Mouse (Mus musculus) thymus, adult 2 months (tissue): ENCODE results near the gene Tmem178. TPM values are rescaled to one million over a fixed set of nuclear protein-coding genes. Genes with fewer than 3 reads are reported as not detected.

Source experiments
- DNase-seq: peaks from one replicate; pipeline ENCODE4 v3.0.0; 2021
- H3K27ac ChIP-seq: fragments of 200-500 bp; 2 replicates; pipeline ENCODE4 v1.5.1; 2012; ENCODE audit warnings: low read length, control low read depth; ENCODE audit not compliant: control insufficient read depth, insufficient read depth
- H3K27me3 ChIP-seq: fragments of 200-500 bp; 2 replicates; pipeline ENCODE4 v1.6.1; 2012; ENCODE audit warnings: mild to moderate bottlenecking, low read length, moderate library complexity, mixed read lengths; ENCODE audit not compliant: control insufficient read depth, insufficient read depth
- H3K36me3 ChIP-seq: fragments of 200-500 bp; 2 replicates; pipeline ENCODE4 v1.6.1; 2012; ENCODE audit warnings: mild to moderate bottlenecking, low read length, moderate library complexity; ENCODE audit not compliant: control insufficient read depth, insufficient read depth
- H3K4me1 ChIP-seq: fragments of 200-500 bp; replicated peaks from 2 replicates; pipeline ENCODE4 v1.6.1; 2012; ENCODE audit warnings: low read length; ENCODE audit not compliant: control insufficient read depth, insufficient read depth
- H3K4me3 ChIP-seq: fragments of 200-500 bp; 2 replicates; pipeline ENCODE4 v1.5.1; 2012; ENCODE audit warnings: mild to moderate bottlenecking, low read length, control low read depth, moderate library complexity; ENCODE audit not compliant: control insufficient read depth, insufficient read depth
- CTCF ChIP-seq: fragments of 200-500 bp; IDR thresholded peaks from 2 replicates; pipeline ENCODE4 v1.5.1; 2012; ENCODE audit warnings: mild to moderate bottlenecking, control low read depth, low read length, moderate library complexity, borderline replicate concordance; ENCODE audit not compliant: control insufficient read depth, poor library complexity, insufficient read depth; ENCODE audit errors: extremely low read depth
- POLR2A ChIP-seq: fragments of 200-500 bp; IDR thresholded peaks from 2 replicates; pipeline ENCODE4 v1.6.1; 2012; ENCODE audit warnings: mild to moderate bottlenecking, low read length, control low read depth, moderate library complexity; ENCODE audit not compliant: control insufficient read depth, poor library complexity, insufficient read depth; ENCODE audit errors: extremely low read depth
- WGBS: fragments of 180-500 bp; shearing (Covaris S2); methylation state at CpG from one replicate; pipeline ENCODE4 v1.1.7; 2018; 5-methylcytosine and 5-hydroxymethylcytosine counted together
- polyA plus RNA-seq: library from polyadenylated mRNA; depleted of rRNA; stranded (reverse); fragments of >200 nt; gene quantifications from 2 replicates; pipeline ENCODE4 v1.2.3, GENCODE M21; 2012

Gene Tmem178
- polyA plus RNA-seq, 1 experiment, result 0.23 TPM

GRCm38 (mm10) chr17:80952305-80952704, 7.9 kb downstream of the Tmem178 start:
- H3K36me3 ChIP-seq, result no peaks in the 10 kb centered on the region
- H3K4me1 ChIP-seq, result no peaks in the 10 kb centered on the region
- TF ChIP-seq CTCF, result no peak
- no peak for TF ChIP-seq POLR2A
- no peak for DNase-seq
- WGBS, result 81% methylated on average over 7 of the region's 7 CpGs
- no peak overlapping the region for H3K4me3 ChIP-seq
- H3K27me3 ChIP-seq, result no peaks in the 10 kb centered on the region
- no peak overlapping the region for H3K27ac ChIP-seq

GRCm38 (mm10) chr17:80955415-80955814, 11.0 kb downstream of the Tmem178 start:
- Histone ChIP-seq H3K36me3 (no peaks in the 10 kb centered on the region), H3K4me1 (no peaks in the 10 kb centered on the region), H3K4me3 (no peak overlapping the region), H3K27ac (no peak overlapping the region), H3K27me3 (no peaks in the 10 kb centered on the region)
- no peak for DNase-seq
- TF ChIP-seq POLR2A (no peak), CTCF (no peak)
- 63% methylated on average over 7 of the region's 7 CpGs for WGBS

GRCm38 (mm10) chr17:80955998-80956811, 11.8 kb downstream of the Tmem178 start:
- no peaks in the 10 kb centered on the region for H3K4me1 ChIP-seq
- H3K36me3 ChIP-seq, result no peaks in the 10 kb centered on the region
- 80% methylated on average over 10 of the region's 10 CpGs for WGBS
- no peak overlapping the region for H3K27ac ChIP-seq
- no peaks in the 10 kb centered on the region for H3K27me3 ChIP-seq
- DNase-seq, result no peak
- no peak for TF ChIP-seq CTCF
- TF ChIP-seq POLR2A, result no peak
- no peak overlapping the region for H3K4me3 ChIP-seq

GRCm38 (mm10) chr17:80958332-80958731, 13.9 kb downstream of the Tmem178 start:
- WGBS, result 95% methylated on average over 6 of the region's 6 CpGs
- H3K27ac ChIP-seq, result no peak overlapping the region
- no peak for DNase-seq
- no peaks in the 10 kb centered on the region for H3K36me3 ChIP-seq
- H3K4me1 ChIP-seq, result no peaks in the 10 kb centered on the region
- H3K4me3 ChIP-seq, result no peak overlapping the region
- TF ChIP-seq POLR2A, result no peak
- no peak for TF ChIP-seq CTCF
- H3K27me3 ChIP-seq, result no peaks in the 10 kb centered on the region

GRCm38 (mm10) chr17:80959840-80960239, 15.4 kb downstream of the Tmem178 start:
- WGBS, result 87% methylated on average over 2 of the region's 2 CpGs
- Histone ChIP-seq H3K4me3 (no peak overlapping the region), H3K36me3 (no peaks in the 10 kb centered on the region), H3K4me1 (no peaks in the 10 kb centered on the region), H3K27ac (no peak overlapping the region), H3K27me3 (no peaks in the 10 kb centered on the region)
- TF ChIP-seq POLR2A (no peak), CTCF (no peak)
- no peak for DNase-seq

- WGBS, result 89% methylated on average over 7 of the region's 7 CpGs
- no peaks in the 10 kb centered on the region for H3K4me1 ChIP-seq
- no peaks in the 10 kb centered on the region for H3K36me3 ChIP-seq
- H3K4me3 ChIP-seq, result no peak overlapping the region
- no peak for TF ChIP-seq CTCF
- TF ChIP-seq POLR2A, result no peak
- no peaks in the 10 kb centered on the region for H3K27me3 ChIP-seq
- H3K27ac ChIP-seq, result no peak overlapping the region
- no peak for DNase-seq
Observed at GRCm38 (mm10) chr17:80967475-80967874, 23.0 kb downstream of the Tmem178 start.

- no peaks in the 10 kb centered on the region for H3K36me3 ChIP-seq
- no peaks in the 10 kb centered on the region for H3K27me3 ChIP-seq
- DNase-seq, result no peak
- no peak overlapping the region for H3K4me3 ChIP-seq
- H3K4me1 ChIP-seq, result no peaks in the 10 kb centered on the region
- H3K27ac ChIP-seq, result no peak overlapping the region
- WGBS, result 81% methylated on average over 18 of the region's 18 CpGs
- TF ChIP-seq POLR2A, result no peak
- TF ChIP-seq CTCF, result no peak
Observed at GRCm38 (mm10) chr17:80969643-80970619, 25.5 kb downstream of the Tmem178 start.
